In the genomic region with DNA sequence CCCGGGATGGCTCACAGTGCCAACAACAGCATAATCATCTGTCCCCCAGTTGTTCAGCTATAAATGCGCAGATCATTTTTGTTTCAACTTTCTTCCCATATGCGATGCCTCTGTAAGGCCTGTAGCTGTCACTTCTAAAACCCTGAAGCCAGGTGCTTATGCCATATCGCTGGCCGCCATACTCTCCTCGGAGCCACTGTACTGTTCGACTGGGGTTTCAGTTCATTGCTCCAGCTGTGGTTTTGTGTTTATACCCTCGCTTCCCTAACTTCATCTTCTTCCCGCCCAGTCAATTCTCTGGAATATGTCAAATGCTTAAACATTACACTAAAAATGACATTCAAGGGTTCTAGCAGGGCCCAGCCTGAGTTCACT, we compare ENCODE assay signal across 15 mouse cellular contexts.
A peak's percentile ranks its signal among the peaks of the same experiment; 100 is the strongest.
DNase-seq lines count a peak whose midpoint lies in the region; TF ChIP-seq lines count a peak whose summit lies in the region.
"Had no signal": no experiment of that assay in that cellular context is flagged by ENCODE, and none has a peak within 500 bp of the region (broad histone marks: within the 10 kb centered on the region; RNA-seq: fewer than 3 reads in every experiment).

No protein-coding gene starts in this region.

- no peaks in the 10 kb centered on the region for H3K36me3 ChIP-seq in thymus, adult 2 months (ENCODE audit: control insufficient read depth, insufficient read depth, low read length)
- H3K36me3 ChIP-seq in embryonic facial prominence, embryonic 10.5 days (replicated peaks): no peaks in the 10 kb centered on the region
- H3K36me3 ChIP-seq: heart, embryonic 13.5 days; limb, embryonic 12.5 days; liver, embryonic 13.5 days had no signal

- DNase-seq in gastrocnemius, adult 2 months: no peak
- DNase-seq in gastrocnemius, postnatal 25 days: no peak
- DNase-seq in left cerebral cortex, adult 2 months (ENCODE audit: extremely low spot score in 1 of 2, low spot score in 2 of 2): no peak
- no peak for DNase-seq in left cerebral cortex, adult 8-10 months (ENCODE audit: low spot score in 2 of 2)
- peak; percentile 18 for DNase-seq in thymus, adult 2 months
- no peak for DNase-seq in thymus, postnatal 4 days
- peak; percentile 21 for DNase-seq in thymus, postnatal 25 days
- DNase-seq in embryonic facial prominence, embryonic 10.5 days (ENCODE audit: low spot score): no peak
- DNase-seq: adrenal gland, postnatal 10 days; kidney, adult 2 months; kidney, postnatal 36 days; liver, embryonic 13.5 days; right cerebral cortex, postnatal 4 days had no signal

- H3K27me3 ChIP-seq in thymus, adult 2 months (ENCODE audit: control insufficient read depth, insufficient read depth, low read length): no peaks in the 10 kb centered on the region
- H3K27me3 ChIP-seq in embryonic facial prominence, embryonic 10.5 days (replicated peaks; ENCODE audit: low read depth, poor library complexity, severe bottlenecking): no peaks in the 10 kb centered on the region
- H3K27me3 ChIP-seq: heart, embryonic 13.5 days; liver, embryonic 13.5 days had no signal

- peak overlapping the region; percentile 67; the same call in 1 of the 2 replicates for H3K27ac ChIP-seq in gastrocnemius, adult 2 months
- H3K27ac ChIP-seq in left cerebral cortex, adult 2 months: peak overlapping the region; percentile 92
- H3K27ac ChIP-seq in thymus, adult 2 months (ENCODE audit: control insufficient read depth, insufficient read depth, low read length): peak overlapping the region; percentile 96
- H3K27ac ChIP-seq in embryonic facial prominence, embryonic 10.5 days (replicated peaks): no peak overlapping the region
- H3K27ac ChIP-seq: heart, embryonic 13.5 days; limb, embryonic 12.5 days; liver, embryonic 13.5 days had no signal

- TF ChIP-seq POLR2A in thymus, adult 2 months (IDR thresholded peaks at IDR 0.05; ENCODE audit: control insufficient read depth, extremely low read depth, insufficient read depth, low read length, poor library complexity): no peak

- intact Hi-C loops in gastrocnemius, adult 2 months (cut with DNase I): loop anchor here (5.0 to 10.0 kb wide), 4 partner anchors 142 to 470 kb away; a partner anchor contains a TSS
- intact Hi-C loops in left cerebral cortex, adult 2 months (cut with DNase I): loop anchor here (5.0 kb wide), 1 partner anchor 113 kb away; no protein-coding TSS in a partner anchor

- 72% methylated on average over 9 of the region's 9 CpGs for WGBS in thymus, adult 2 months
- 92% methylated on average over 9 of the region's 9 CpGs for WGBS in embryonic facial prominence, embryonic 10.5 days

- no peaks in the 10 kb centered on the region for H3K9me3 ChIP-seq in embryonic facial prominence, embryonic 10.5 days
- H3K9me3 ChIP-seq: heart, embryonic 13.5 days; limb, embryonic 12.5 days; liver, embryonic 13.5 days had no signal

- peaks cover 33% of the 10 kb centered on the region for H3K4me1 ChIP-seq in thymus, adult 2 months (replicated peaks; ENCODE audit: control insufficient read depth, insufficient read depth, low read length)
- peaks cover 28% of the 10 kb centered on the region for H3K4me1 ChIP-seq in embryonic facial prominence, embryonic 10.5 days

- TF ChIP-seq CTCF in gastrocnemius, adult 2 months (IDR thresholded peaks at IDR 0.05): no peak
- no peak for TF ChIP-seq CTCF in left cerebral cortex, adult 2 months (IDR thresholded peaks at IDR 0.05)
- TF ChIP-seq CTCF in thymus, adult 2 months (IDR thresholded peaks at IDR 0.05; ENCODE audit: borderline replicate concordance, control insufficient read depth, extremely low read depth, insufficient read depth, low read length, poor library complexity): no peak

- no peak overlapping the region for H3K4me3 ChIP-seq in gastrocnemius, adult 2 months
- H3K4me3 ChIP-seq in left cerebral cortex, adult 2 months: no peak overlapping the region
- no peak overlapping the region for H3K4me3 ChIP-seq in thymus, adult 2 months (ENCODE audit: control insufficient read depth, insufficient read depth, low read length)
- no peak overlapping the region for H3K4me3 ChIP-seq in embryonic facial prominence, embryonic 10.5 days
- H3K4me3 ChIP-seq: heart, embryonic 13.5 days; limb, embryonic 12.5 days; liver, embryonic 13.5 days had no signal

Comparison
In these comparisons a context has a peak if more than half of its experiments do, and no peak if none do; other contexts are left out.
1. DNase-seq: peak in thymus, adult 2 months (single experiment) and thymus, postnatal 25 days (single experiment); none in gastrocnemius, adult 2 months (single experiment), gastrocnemius, postnatal 25 days (single experiment), left cerebral cortex, adult 2 months (0 of 2), left cerebral cortex, adult 8-10 months (0 of 2), thymus, postnatal 4 days (single experiment) and embryonic facial prominence, embryonic 10.5 days (single experiment).